Mouse (Mus musculus): ENCODE results near the gene Hdgf. TPM values are rescaled to one million over a fixed set of nuclear protein-coding genes. Genes with fewer than 3 reads are reported as not detected.

The Hdgf gene
- polyA plus RNA-seq, 1 experiment, result 171 TPM

GRCm38 (mm10) chr3:87935201-87935600 lies 29.1 kb downstream of the Hdgf start:
- Histone ChIP-seq H3K27me3 (ENCODE audit: control insufficient read depth, insufficient read depth, low read length) (no peaks in the 10 kb centered on the region), H3K4me3 (ENCODE audit: control insufficient read depth, low read depth, low read length) (no peak overlapping the region), H3K36me3 (ENCODE audit: control insufficient read depth, insufficient read depth, low read length) (peaks cover 2% of the 10 kb centered on the region), H3K27ac (ENCODE audit: control insufficient read depth, insufficient read depth, low read depth, low read length) (no peak overlapping the region), H3K4me1 (ENCODE audit: control insufficient read depth, insufficient read depth, low read length) (no peaks in the 10 kb centered on the region)
- TF ChIP-seq POLR2A (IDR thresholded peaks at IDR 0.05; ENCODE audit: control insufficient read depth, low read depth, low read length) (no peak), CTCF (IDR thresholded peaks at IDR 0.05; ENCODE audit: control insufficient read depth, insufficient read depth, insufficient replicate concordance, low read depth, low read length) (no peak)

- TF ChIP-seq POLR2A (IDR thresholded peaks at IDR 0.05; ENCODE audit: control insufficient read depth, low read depth, low read length), result no peak
- peak; percentile 55; the same call in 1 of the 2 replicates for TF ChIP-seq CTCF (IDR thresholded peaks at IDR 0.05; ENCODE audit: control insufficient read depth, insufficient read depth, insufficient replicate concordance, low read depth, low read length)
- H3K4me3 ChIP-seq (ENCODE audit: control insufficient read depth, low read depth, low read length), result no peak overlapping the region
- no peak overlapping the region for H3K27ac ChIP-seq (ENCODE audit: control insufficient read depth, insufficient read depth, low read depth, low read length)
- H3K27me3 ChIP-seq (ENCODE audit: control insufficient read depth, insufficient read depth, low read length), result no peaks in the 10 kb centered on the region
- H3K36me3 ChIP-seq (ENCODE audit: control insufficient read depth, insufficient read depth, low read length), result peaks cover 2% of the 10 kb centered on the region
- no peaks in the 10 kb centered on the region for H3K4me1 ChIP-seq (ENCODE audit: control insufficient read depth, insufficient read depth, low read length)
Observed at GRCm38 (mm10) chr3:87935776-87936175, 29.7 kb downstream of the Hdgf start.

DNA sequence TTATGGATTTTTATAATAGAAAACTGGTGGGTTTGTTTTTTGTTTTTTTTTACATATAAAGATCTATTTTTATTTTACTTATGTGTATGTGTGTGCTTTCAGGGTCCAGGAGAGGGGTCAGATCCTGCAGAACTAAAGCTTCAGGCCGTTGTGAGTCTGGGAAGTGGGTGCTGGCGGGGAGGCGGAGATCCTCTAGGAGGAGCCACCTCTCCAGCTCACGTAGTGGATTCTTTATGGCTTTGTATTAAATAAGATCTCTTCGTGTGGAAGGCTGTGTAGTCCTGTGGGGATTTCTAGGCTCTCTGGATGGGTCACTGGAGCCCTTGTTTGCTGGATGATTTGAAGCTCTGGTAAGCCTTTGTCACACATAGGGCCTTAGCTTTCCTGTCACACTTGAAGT lies 34.5 kb downstream of the Hdgf start:
- Histone ChIP-seq H3K27me3 (ENCODE audit: control insufficient read depth, insufficient read depth, low read length) (no peaks in the 10 kb centered on the region), H3K4me3 (ENCODE audit: control insufficient read depth, low read depth, low read length) (no peak overlapping the region), H3K36me3 (ENCODE audit: control insufficient read depth, insufficient read depth, low read length) (peaks cover 1% of the 10 kb centered on the region), H3K4me1 (ENCODE audit: control insufficient read depth, insufficient read depth, low read length) (no peaks in the 10 kb centered on the region), H3K27ac (ENCODE audit: control insufficient read depth, insufficient read depth, low read depth, low read length) (no peak overlapping the region)
- no peak for TF ChIP-seq POLR2A (IDR thresholded peaks at IDR 0.05; ENCODE audit: control insufficient read depth, low read depth, low read length)
- TF ChIP-seq CTCF (IDR thresholded peaks at IDR 0.05; ENCODE audit: control insufficient read depth, insufficient read depth, insufficient replicate concordance, low read depth, low read length), result no peak

DNA sequence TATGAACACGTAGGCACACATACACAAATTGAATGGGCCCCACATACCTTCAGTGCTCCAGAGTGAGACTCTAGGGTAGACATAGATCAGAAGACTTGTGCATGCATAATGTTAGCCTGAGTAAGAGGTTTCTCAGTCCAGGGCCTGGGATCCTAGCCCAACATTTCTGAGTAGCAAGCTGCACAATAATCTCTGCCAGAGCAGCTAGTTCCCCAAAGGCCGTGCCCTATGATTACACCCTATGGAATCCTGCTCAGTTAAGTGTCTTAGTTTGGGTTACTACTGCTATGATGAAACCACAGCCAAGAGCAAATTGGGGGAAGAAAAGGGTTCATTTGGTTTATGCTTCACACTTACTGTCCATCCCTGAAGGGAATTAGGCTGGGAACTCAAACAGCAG lies 36.4 kb downstream of the Hdgf start:
- no peak overlapping the region for H3K4me3 ChIP-seq (ENCODE audit: control insufficient read depth, low read depth, low read length)
- H3K27me3 ChIP-seq (ENCODE audit: control insufficient read depth, insufficient read depth, low read length), result no peaks in the 10 kb centered on the region
- H3K36me3 ChIP-seq (ENCODE audit: control insufficient read depth, insufficient read depth, low read length), result no peaks in the 10 kb centered on the region; the same call in none of the 2 replicates
- H3K27ac ChIP-seq (ENCODE audit: control insufficient read depth, insufficient read depth, low read depth, low read length), result no peak overlapping the region
- TF ChIP-seq POLR2A (IDR thresholded peaks at IDR 0.05; ENCODE audit: control insufficient read depth, low read depth, low read length) (no peak), CTCF (IDR thresholded peaks at IDR 0.05; ENCODE audit: control insufficient read depth, insufficient read depth, insufficient replicate concordance, low read depth, low read length) (no peak)
- peaks cover 10% of the 10 kb centered on the region for H3K4me1 ChIP-seq (ENCODE audit: control insufficient read depth, insufficient read depth, low read length)

- no peak overlapping the region for H3K27ac ChIP-seq (ENCODE audit: control insufficient read depth, insufficient read depth, low read depth, low read length)
Observed at GRCm38 (mm10) chr3:87943586-87943985, 37.5 kb downstream of the Hdgf start.

GRCm38 (mm10) chr3:87944838-87945600 lies 38.9 kb downstream of the Hdgf start:
- Histone ChIP-seq H3K27ac (ENCODE audit: control insufficient read depth, insufficient read depth, low read depth, low read length) (no peak overlapping the region), H3K4me3 (ENCODE audit: control insufficient read depth, low read depth, low read length) (no peak overlapping the region), H3K4me1 (ENCODE audit: control insufficient read depth, insufficient read depth, low read length) (peaks cover 25% of the 10 kb centered on the region), H3K36me3 (ENCODE audit: control insufficient read depth, insufficient read depth, low read length) (no peaks in the 10 kb centered on the region; the same call in 1 of the 2 replicates), H3K27me3 (ENCODE audit: control insufficient read depth, insufficient read depth, low read length) (no peaks in the 10 kb centered on the region; the same call in none of the 2 replicates)
- TF ChIP-seq CTCF (IDR thresholded peaks at IDR 0.05; ENCODE audit: control insufficient read depth, insufficient read depth, insufficient replicate concordance, low read depth, low read length) (0 out of 2 replicates have a peak, but pooled peaks have one; percentile 5), POLR2A (IDR thresholded peaks at IDR 0.05; ENCODE audit: control insufficient read depth, low read depth, low read length) (no peak)

More at GRCm38 (mm10) chr3:87943586-87943985, 37.5 kb downstream of the Hdgf start:
- no peak for TF ChIP-seq POLR2A (IDR thresholded peaks at IDR 0.05; ENCODE audit: control insufficient read depth, low read depth, low read length)
- TF ChIP-seq CTCF (IDR thresholded peaks at IDR 0.05; ENCODE audit: control insufficient read depth, insufficient read depth, insufficient replicate concordance, low read depth, low read length), result no peak
- Histone ChIP-seq H3K4me1 (ENCODE audit: control insufficient read depth, insufficient read depth, low read length) (peaks cover 16% of the 10 kb centered on the region), H3K27me3 (ENCODE audit: control insufficient read depth, insufficient read depth, low read length) (no peaks in the 10 kb centered on the region; the same call in 1 of the 2 replicates), H3K4me3 (ENCODE audit: control insufficient read depth, low read depth, low read length) (no peak overlapping the region), H3K36me3 (ENCODE audit: control insufficient read depth, insufficient read depth, low read length) (no peaks in the 10 kb centered on the region; the same call in none of the 2 replicates)

DNA sequence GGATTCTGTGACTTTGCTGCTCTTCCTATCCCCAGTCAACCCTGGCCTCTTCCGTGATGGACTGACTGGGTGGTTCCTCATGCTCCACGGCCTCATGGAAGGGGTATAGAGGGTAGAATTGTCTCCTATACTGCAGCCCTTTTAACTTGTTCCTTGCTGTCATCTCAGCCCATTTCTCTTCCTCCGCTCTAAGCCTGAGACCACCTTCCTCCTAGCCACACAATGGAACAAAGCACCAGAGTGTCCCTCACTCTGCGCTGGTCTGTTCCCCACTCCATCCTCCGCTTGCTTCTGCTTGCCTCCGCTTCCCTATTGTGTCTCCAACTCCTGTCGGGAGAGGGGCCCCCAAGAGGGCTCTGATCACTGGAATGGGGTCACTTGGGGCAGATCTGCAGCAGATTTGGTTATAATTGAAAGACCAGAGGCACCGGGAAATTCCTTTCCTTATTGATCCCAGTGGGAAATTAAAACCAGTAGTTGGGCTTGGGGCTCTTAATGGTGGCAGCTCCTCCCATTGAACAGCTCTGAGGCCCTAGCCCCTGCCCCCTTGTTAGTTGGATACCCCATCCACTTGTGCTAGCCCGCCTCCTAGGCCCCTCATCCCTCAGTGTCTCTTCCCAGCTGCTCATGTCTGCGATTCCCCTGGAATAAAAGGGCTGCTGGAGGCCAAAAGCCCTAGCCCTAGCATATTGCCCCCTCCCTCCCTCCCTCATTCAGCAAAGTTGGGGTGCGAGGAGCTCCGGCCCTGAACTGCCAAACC lies 39.8 kb downstream of the Hdgf start:
- Histone ChIP-seq H3K27ac (ENCODE audit: control insufficient read depth, insufficient read depth, low read depth, low read length) (no peak overlapping the region), H3K27me3 (ENCODE audit: control insufficient read depth, insufficient read depth, low read length) (no peaks in the 10 kb centered on the region; the same call in none of the 2 replicates), H3K36me3 (ENCODE audit: control insufficient read depth, insufficient read depth, low read length) (no peaks in the 10 kb centered on the region; the same call in 1 of the 2 replicates), H3K4me1 (ENCODE audit: control insufficient read depth, insufficient read depth, low read length) (peaks cover 27% of the 10 kb centered on the region), H3K4me3 (ENCODE audit: control insufficient read depth, low read depth, low read length) (no peak overlapping the region)
- no peak for TF ChIP-seq CTCF (IDR thresholded peaks at IDR 0.05; ENCODE audit: control insufficient read depth, insufficient read depth, insufficient replicate concordance, low read depth, low read length)
- TF ChIP-seq POLR2A (IDR thresholded peaks at IDR 0.05; ENCODE audit: control insufficient read depth, low read depth, low read length), result no peak
